ENCODE assay signal across 20 mouse cellular contexts in genomic region chr2:157897131-157897530, GRCm38 (mm10). TPM values are rescaled to one million over a fixed set of nuclear protein-coding genes. Genes with fewer than 3 reads are reported as not detected.
A peak's percentile ranks its signal among the peaks of the same experiment; 100 is the strongest.
DNase-seq lines count a peak whose midpoint lies in the region.
"Had no signal": no experiment of that assay in that cellular context is flagged by ENCODE, and none has a peak within 500 bp of the region (broad histone marks: within the 10 kb centered on the region; RNA-seq: fewer than 3 reads in every experiment).

No protein-coding gene starts in this region.

- DNase-seq in cerebellum, postnatal 10 days: peak; percentile 70 to 71
- DNase-seq in cerebellum, adult 9-11 months: no peak
- peak; percentile 25 for DNase-seq in kidney, postnatal 10 days
- DNase-seq in kidney, adult 9 months: no peak
- peak; percentile 56 for DNase-seq in 3134 (ENCODE audit: extremely low read depth, insufficient read length, low spot score)
- DNase-seq in adrenal gland, postnatal 10 days: peak; percentile 57
- DNase-seq in kidney, adult 11 months: no peak
- no peak for DNase-seq in urinary bladder, adult 2 months (ENCODE audit: low spot score)
- DNase-seq: B cell, adult 2 months; cerebellum, postnatal 25 days; kidney, postnatal 25 days; midbrain, embryonic 14.5 days; retina, postnatal 1 day; thymus, adult 2 months had no signal

RNA-seq across cellular contexts. Expression of gene Vstm2l, which starts 17.3 kb away (rescaled TPM):
- 10 to 100 TPM in 1 of 2 experiments, 1 to 10 TPM in 1; 7.3 to 15.7 TPM for total RNA-seq in adrenal gland, postnatal 10 days (2021)
- polyA plus RNA-seq in urinary bladder, adult 2 months (2012; rRNA removed): 0.04 TPM in 1 of 2 replicates, not detected in the other
- total RNA-seq: megakaryocyte, adult 5-6 weeks had no signal
- polyA plus RNA-seq: erythroblast, embryonic 14.5 days; gonadal fat pad, adult 2 months; heart, embryonic 13.5 days; limb, embryonic 13.5 days; myocyte had no signal

Comparison
In these comparisons a context has a peak if more than half of its experiments do, and no peak if none do; other contexts are left out.
1. DNase-seq: peak in cerebellum, postnatal 10 days (2 of 2), kidney, postnatal 10 days (single experiment), 3134 (single experiment) and adrenal gland, postnatal 10 days (single experiment); none in cerebellum, adult 9-11 months (single experiment), kidney, adult 9 months (single experiment), kidney, adult 11 months (single experiment) and urinary bladder, adult 2 months (single experiment).